Mouse (Mus musculus) skeletal muscle tissue, postnatal 0 days (tissue): Measurements from ENCODE around the gene Trim13. TPM values are rescaled to one million over a fixed set of nuclear protein-coding genes. Genes with fewer than 3 reads are reported as not detected.

Source experiments
- microRNA counts: library from miRNA; unstranded; fragments of <30 nt; microRNA quantifications from one replicate; lab custom pipeline; 2015
- microRNA-seq, 2 experiments: library from miRNA; unstranded; fragments of <30 nt; microRNA quantifications; one replicate each; pipeline ENCODE4; 2016
- polyA plus RNA-seq: library from polyadenylated mRNA; unstranded; fragments of >200 nt; fragmentation: Nextera tagmentation; extraction: Ambion mirVana; gene quantifications from 2 replicates; pipeline ENCODE4 v1.2.1, GENCODE M21; 2015

Trim13 gene
- 13.7 and 15.3 TPM in 2 replicates for polyA plus RNA-seq

GRCm38 (mm10) chr14:61597968-61598367 is at the start of gene Trim13:
Gene Trim13 (plus strand): TSS chr14:61598247.

GRCm38 (mm10) chr14:61556289-61557147 is 41.5 kb upstream of the Trim13 start, which contains the start of gene Spryd7:
Gene Spryd7 (minus strand): TSS chr14:61556886.

GRCm38 (mm10) chr14:61607157-61607556 is 9.1 kb downstream of the Trim13 start, which contains the start of gene Kcnrg:
Gene Kcnrg (plus strand): TSS chr14:61607457.

MicroRNAs encoded within 50 kb of the gene (microRNA counts, 519-probe panel; counts per million panel counts)
- 5,607 counts per million, percentile 90 among the panel's probes with 10 or more counts for microRNA mmu-miR-15a (lab: Ali Mortazavi, UCI)
- 6,671 counts per million, percentile 94 among the panel's probes with 10 or more counts for microRNA mmu-miR-16 (lab: Ali Mortazavi, UCI)

Small RNAs within 50 kb of the gene (microRNA-seq; reads per million reads assigned to microRNA genes)
- gene Mir15a (1,103 to 1,232 reads per million in 2 experiments), gene Mir16-1 (459 to 738 reads per million in 2 experiments)

Other genes with a start within 250 kb of the Trim13 start
- 5.6 and 6.8 TPM in 2 replicates for gene Ebpl, start 237.8 kb upstream of the Trim13 start, polyA plus RNA-seq
- gene Kpna3, start 158.4 kb upstream of the Trim13 start, polyA plus RNA-seq: 45.4 and 51.7 TPM in 2 replicates
- 21.3 and 24.8 TPM in 2 replicates for gene Spryd7, start 41.4 kb upstream of the Trim13 start, polyA plus RNA-seq
- 0.10 and 0.18 TPM in 2 replicates for gene Kcnrg, start 9.2 kb downstream of the Trim13 start, polyA plus RNA-seq